Mouse (Mus musculus) ES-E14 (cell line): ENCODE data around the gene Hspa4l.

Experiments
- CHD2 ChIP-seq: IDR thresholded peaks from 2 replicates; pipeline ENCODE4 v1.6.1; 2014; ENCODE audit warnings: mild to moderate bottlenecking, low read depth, low read length, inconsistent platforms
- HCFC1 ChIP-seq: IDR thresholded peaks from 2 replicates; pipeline ENCODE4 v1.6.1; 2012; ENCODE audit warnings: low read length, inconsistent platforms, borderline replicate concordance; ENCODE audit not compliant: insufficient read depth
- MAFK ChIP-seq: IDR thresholded peaks from 2 replicates; pipeline ENCODE4 v1.6.1; 2014; ENCODE audit warnings: mild to moderate bottlenecking, low read depth, low read length, inconsistent platforms; ENCODE audit not compliant: insufficient read depth
- ZNF384 ChIP-seq: IDR thresholded peaks from 2 replicates; pipeline ENCODE4 v1.6.1; 2012; ENCODE audit warnings: low read depth, low read length, inconsistent platforms

GRCm38 (mm10) chr3:40760746-40761145 lies 16.5 kb downstream of the Hspa4l start:
- TF ChIP-seq MAFK, result no peak
- TF ChIP-seq CHD2, result no peak
- TF ChIP-seq ZNF384, result no peak
- no peak for TF ChIP-seq HCFC1
